In genomic region chr11:15088918-15089645, GRCm38 (mm10) we compare ENCODE assay signal across 5 mouse cellular contexts.
DNase-seq lines count a peak whose midpoint lies in the region; TF ChIP-seq lines count a peak whose summit lies in the region.
"Not testable (repeated sequence)": the region's sequence is repeated elsewhere in the genome, so short reads cannot be mapped to it uniquely, and the experiment has no call there.

No protein-coding gene starts in this region.

- TF ChIP-seq EP300 in ES-Bruce4 (IDR thresholded peaks at IDR 0.05; ENCODE audit: insufficient read depth, low read depth, low read length) = not testable (repeated sequence)

- not testable (repeated sequence) for H3K4me1 ChIP-seq in ES-Bruce4 (ENCODE audit: control insufficient read depth, insufficient read depth, low read length); ES-E14 (ENCODE audit: control insufficient read depth in 2 of 2, insufficient read depth in 2 of 2, low read length in 2 of 2, poor library complexity in 1 of 2); kidney, adult 2 months (ENCODE audit: control insufficient read depth, insufficient read depth, low read length)

- not testable (repeated sequence) for H3K9me3 ChIP-seq in ES-Bruce4 (replicated peaks; ENCODE audit: control insufficient read depth, insufficient read depth, low read length, poor library complexity, severe bottlenecking); ES-E14 (ENCODE audit: control insufficient read depth, insufficient read depth, low read depth, low read length)

- H3K27ac ChIP-seq in ES-Bruce4 (ENCODE audit: insufficient read depth, low read length) (peak overlapping the region; percentile 78), ES-E14 (ENCODE audit: insufficient read depth, low read depth, low read length, poor library complexity, severe bottlenecking) (peak overlapping the region; percentile 81)
- H3K27ac ChIP-seq in kidney, adult 2 months (ENCODE audit: insufficient read depth, low read depth, low read length) = not testable (repeated sequence)

- in situ Hi-C loops in ES-E14 (cut with MboI; ENCODE audit: low sequenced_read_pairs in 2 of 2, unreplicated experiment in 2 of 2) = not testable (repeated sequence)

- TF ChIP-seq POLR2A in ES-Bruce4 (IDR thresholded peaks at IDR 0.05; ENCODE audit: insufficient read depth, low read length); kidney, adult 2 months (IDR thresholded peaks at IDR 0.05; ENCODE audit: low read depth, low read length): not testable (repeated sequence)

- TF ChIP-seq CTCF in ES-Bruce4 (IDR thresholded peaks at IDR 0.05; ENCODE audit: low read depth, low read length); kidney, adult 2 months (conservative IDR thresholded peaks at IDR 0.05; ENCODE audit: insufficient read depth, insufficient read length, low read depth, low read length): not testable (repeated sequence)

- H3K4me3 ChIP-seq in ES-Bruce4 (ENCODE audit: low read depth, low read length); ES-E14 (ENCODE audit: insufficient read depth in 1 of 2, low read depth in 1 of 2, low read length in 2 of 2, poor library complexity in 1 of 2, severe bottlenecking in 1 of 2); kidney, adult 2 months (ENCODE audit: insufficient read depth, low read depth, low read length): not testable (repeated sequence)

- H3K36me3 ChIP-seq in ES-Bruce4 (ENCODE audit: control insufficient read depth, insufficient read depth, low read length, poor library complexity, severe bottlenecking); ES-E14 (ENCODE audit: control insufficient read depth, insufficient read depth, low read length, poor library complexity, severe bottlenecking); kidney, adult 2 months (ENCODE audit: control insufficient read depth, insufficient read depth, low read length): not testable (repeated sequence)

- DNase-seq in ES-E14 (ENCODE audit: low read depth, low spot score) = not testable (repeated sequence)
- DNase-seq in WW6 (ENCODE audit: low read depth, low spot score) = peak; percentile 26
- DNase-seq in kidney, adult 2 months = peak; percentile 44
- peak; percentile 53 for DNase-seq in kidney, adult 9 months

- H3K27me3 ChIP-seq in ES-Bruce4 (ENCODE audit: control insufficient read depth, insufficient read depth, low read length, poor library complexity, severe bottlenecking); kidney, adult 2 months (replicated peaks; ENCODE audit: control insufficient read depth, insufficient read depth, low read length): not testable (repeated sequence)

- not testable (repeated sequence) for H3K9ac ChIP-seq in ES-Bruce4 (ENCODE audit: low read depth, poor library complexity, severe bottlenecking); ES-E14 (ENCODE audit: insufficient read depth, low read depth, low read length, poor library complexity, severe bottlenecking)

- WGBS in kidney, adult 2 months = 56% methylated on average over 4 of the region's 4 CpGs
